Mouse (Mus musculus): ENCODE data around the gene Cela3a. TPM values are rescaled to one million over a fixed set of nuclear protein-coding genes. Genes with fewer than 3 reads are reported as not detected.
"Not testable (repeated sequence)": the region's sequence is repeated elsewhere in the genome, so short reads cannot be mapped to it uniquely, and the experiment has no call there.

Cela3a gene
- total and polyA plus RNA-seq, 2 experiments from 2014 or later, result not detected

DNA sequence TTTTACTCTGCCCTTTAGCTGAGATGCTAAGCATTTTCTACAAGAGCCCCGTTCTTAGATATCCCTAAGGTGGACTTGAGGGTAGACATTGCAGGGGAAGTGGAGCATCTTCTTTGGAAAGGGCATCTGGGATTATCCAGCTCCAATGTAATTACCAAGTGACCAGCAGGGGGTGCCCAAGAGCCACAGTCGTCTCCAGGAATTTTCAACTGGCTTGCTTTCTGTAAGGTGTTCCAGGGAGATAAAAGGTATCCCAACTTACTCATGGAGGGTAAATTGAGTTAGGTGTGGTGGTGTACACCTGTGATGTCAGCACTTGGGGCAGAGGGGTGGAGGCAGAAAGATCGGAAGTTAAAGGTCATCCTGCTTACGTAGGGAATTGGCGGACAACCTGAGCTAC lies 34.0 kb upstream of the Cela3a start:
- H3K9me3 ChIP-seq (ENCODE audit: low read length), result no peaks in the 10 kb centered on the region
- H3K36me3 ChIP-seq (ENCODE audit: insufficient read depth), result no peaks in the 10 kb centered on the region
- WGBS, result 30% methylated on average over 5 of the region's 5 CpGs
- H3K4me3 ChIP-seq (ENCODE audit: low read depth, low read length), result no peak overlapping the region
- TF ChIP-seq CTCF (IDR thresholded peaks at IDR 0.05; ENCODE audit: low read depth), result peak; percentile 92
- no peaks in the 10 kb centered on the region; the same call in 1 of the 2 replicates for H3K4me1 ChIP-seq (ENCODE audit: insufficient read depth)
- H3K27ac ChIP-seq (ENCODE audit: low read depth, low read length), result no peak overlapping the region
- no peak overlapping the region for H3K9ac ChIP-seq
- ATAC-seq (no peak), DNase-seq (peak; percentile 82)
- H3K27me3 ChIP-seq (ENCODE audit: insufficient read depth, low read length), result no peaks in the 10 kb centered on the region
- peak overlapping the region; percentile 16; the same call in 1 of the 2 replicates for H3K4me2 ChIP-seq (ENCODE audit: low read depth)

DNA sequence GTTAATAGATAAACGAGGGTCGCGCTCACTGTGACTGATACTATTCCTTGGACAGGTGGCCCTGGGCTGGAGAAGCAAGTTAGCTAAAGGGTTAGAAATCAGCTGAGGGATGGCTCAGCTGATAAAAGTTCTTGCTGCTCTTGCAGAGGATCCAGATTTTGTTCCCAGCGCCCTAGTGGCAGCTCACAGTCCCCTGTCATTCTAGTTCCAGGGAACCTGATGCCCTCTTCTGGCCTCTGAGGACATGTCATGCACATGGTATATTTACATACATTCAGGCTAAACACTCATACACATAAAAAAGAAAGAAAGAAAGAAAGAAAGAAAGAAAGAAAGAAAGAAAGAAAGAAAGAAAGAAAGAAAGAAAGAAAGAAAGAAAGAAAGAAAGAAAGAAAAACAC lies 31.7 kb upstream of the Cela3a start:
- H3K27ac ChIP-seq (ENCODE audit: low read depth, low read length), result no peak overlapping the region
- WGBS, result 84% methylated on average over 4 of the region's 4 CpGs
- no peaks in the 10 kb centered on the region for H3K36me3 ChIP-seq (ENCODE audit: insufficient read depth)
- H3K27me3 ChIP-seq (ENCODE audit: insufficient read depth, low read length), result no peaks in the 10 kb centered on the region
- no peaks in the 10 kb centered on the region for H3K4me1 ChIP-seq (ENCODE audit: insufficient read depth)
- H3K9ac ChIP-seq, result no peak overlapping the region
- DNase-seq (no peak), ATAC-seq (no peak)
- no peaks in the 10 kb centered on the region for H3K9me3 ChIP-seq (ENCODE audit: low read length)
- no peak for TF ChIP-seq CTCF (IDR thresholded peaks at IDR 0.05; ENCODE audit: low read depth)
- no peak overlapping the region for H3K4me2 ChIP-seq (ENCODE audit: low read depth)
- H3K4me3 ChIP-seq (ENCODE audit: low read depth, low read length), result no peak overlapping the region

DNA sequence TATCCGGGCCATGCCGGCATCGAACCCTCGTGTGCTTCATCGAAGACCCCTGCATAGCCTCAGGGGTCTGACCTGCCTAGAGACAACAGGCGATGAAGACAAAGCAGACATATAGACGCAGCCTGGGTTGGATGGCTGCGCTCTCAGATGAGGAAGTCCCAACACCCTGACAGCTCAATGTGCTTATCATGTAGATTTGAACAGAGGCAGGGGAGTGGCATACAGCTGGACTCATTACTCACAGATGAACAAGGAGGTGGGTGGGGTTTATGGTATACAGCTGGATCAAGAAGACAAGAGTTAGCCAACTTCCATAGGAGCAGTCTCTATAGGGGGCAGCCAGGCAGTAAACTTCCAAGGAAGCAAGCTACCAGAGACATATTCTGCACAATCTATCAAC lies 29.3 kb upstream of the Cela3a start:
- no peak for ATAC-seq
- Histone ChIP-seq H3K4me3 (ENCODE audit: low read depth, low read length) (no peak overlapping the region), H3K4me1 (ENCODE audit: insufficient read depth) (no peaks in the 10 kb centered on the region), H3K9me3 (ENCODE audit: low read length) (no peaks in the 10 kb centered on the region), H3K9ac (no peak overlapping the region), H3K4me2 (ENCODE audit: low read depth) (no peak overlapping the region), H3K27me3 (ENCODE audit: insufficient read depth, low read length) (no peaks in the 10 kb centered on the region), H3K27ac (ENCODE audit: low read depth, low read length) (no peak overlapping the region), H3K36me3 (ENCODE audit: insufficient read depth) (no peaks in the 10 kb centered on the region)
- no peak for TF ChIP-seq CTCF (IDR thresholded peaks at IDR 0.05; ENCODE audit: low read depth)
- DNase-seq, result no peak
- WGBS, result 93% methylated on average over 8 of the region's 8 CpGs

DNA sequence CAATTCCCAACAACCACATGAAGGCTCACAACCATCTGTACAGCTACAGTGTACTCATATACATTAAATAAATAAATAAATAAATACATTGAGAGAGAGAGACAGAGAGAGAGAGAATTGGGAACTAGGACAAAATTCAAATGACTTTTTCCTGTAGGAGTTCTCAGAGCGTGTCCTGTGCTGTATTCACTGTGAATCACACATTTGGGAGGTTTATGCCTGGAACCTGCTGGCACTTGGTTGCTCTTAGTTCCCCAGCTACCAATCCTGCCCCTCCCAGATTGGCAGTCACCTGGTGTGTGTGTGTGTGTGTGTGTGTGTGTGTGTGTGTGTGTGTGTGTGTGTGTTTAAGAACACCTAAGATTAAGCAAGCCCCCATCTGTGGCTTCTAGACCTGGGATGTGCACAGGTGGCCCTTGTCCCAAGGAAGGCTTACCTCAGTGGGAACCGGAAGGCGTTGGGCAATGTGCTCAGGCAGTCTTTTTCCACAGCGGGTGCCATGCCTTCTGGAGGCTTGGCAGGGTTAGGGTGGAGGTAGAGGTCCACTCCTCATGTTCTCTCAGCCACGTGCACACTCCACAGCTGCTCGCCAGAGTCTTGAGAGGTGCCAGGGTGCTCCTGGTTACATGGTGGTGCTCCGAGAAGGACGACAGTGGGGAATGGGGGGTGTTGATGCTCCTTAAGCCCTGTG lies 27.5 kb upstream of the Cela3a start:
- Histone ChIP-seq H3K27ac (ENCODE audit: low read depth, low read length) (no peak overlapping the region), H3K4me2 (ENCODE audit: low read depth) (no peak overlapping the region), H3K4me3 (ENCODE audit: low read depth, low read length) (no peak overlapping the region), H3K36me3 (ENCODE audit: insufficient read depth) (no peaks in the 10 kb centered on the region), H3K9me3 (ENCODE audit: low read length) (no peaks in the 10 kb centered on the region), H3K27me3 (ENCODE audit: insufficient read depth, low read length) (no peaks in the 10 kb centered on the region), H3K4me1 (ENCODE audit: insufficient read depth) (no peaks in the 10 kb centered on the region), H3K9ac (no peak overlapping the region)
- DNase-seq, result no peak
- no peak for ATAC-seq
- no peak for TF ChIP-seq CTCF (IDR thresholded peaks at IDR 0.05; ENCODE audit: low read depth)
- 88% methylated on average over 8 of the region's 8 CpGs for WGBS

DNA sequence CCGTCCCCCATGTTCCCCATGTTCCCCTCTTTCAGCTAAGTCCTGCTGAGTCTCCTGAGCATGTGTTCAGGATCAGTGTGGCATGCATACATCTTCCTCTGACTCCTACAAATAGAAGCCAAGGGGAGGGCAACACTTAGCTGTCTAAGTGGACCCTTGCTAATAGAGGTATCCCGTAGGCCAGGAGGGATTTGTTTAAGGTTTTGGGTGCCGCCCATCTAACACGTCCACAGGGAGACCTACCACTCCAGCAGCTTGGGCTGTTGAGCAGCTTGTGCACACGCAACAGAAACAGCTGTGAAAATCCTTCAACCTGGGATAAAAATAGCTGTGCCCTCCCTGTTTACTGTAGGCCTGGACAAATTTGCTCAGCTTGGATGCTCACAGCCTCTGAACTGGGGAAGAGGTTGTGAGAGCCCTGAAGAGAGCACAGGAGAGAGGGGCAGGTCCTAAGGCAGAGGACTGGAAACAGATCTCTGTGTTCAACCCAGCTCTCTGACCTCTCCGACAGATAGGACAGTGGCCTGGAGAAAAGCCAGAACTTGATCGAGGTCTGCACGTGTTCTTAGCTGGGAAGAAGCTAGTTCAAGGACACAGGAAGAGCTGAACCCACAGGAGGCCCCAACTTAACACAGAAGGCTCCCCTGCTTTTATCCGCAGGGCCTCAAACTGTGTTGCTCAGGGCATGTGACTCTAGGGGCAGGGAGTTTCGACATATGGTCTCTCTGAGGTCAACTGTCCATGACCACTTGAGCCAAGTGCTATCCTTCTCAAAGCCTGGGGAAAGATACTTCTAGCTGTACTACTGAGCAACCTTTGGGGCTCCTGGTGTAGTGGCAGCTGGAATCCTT lies 23.3 kb upstream of the Cela3a start:
- 83% methylated on average over 10 of the region's 10 CpGs for WGBS

DNA sequence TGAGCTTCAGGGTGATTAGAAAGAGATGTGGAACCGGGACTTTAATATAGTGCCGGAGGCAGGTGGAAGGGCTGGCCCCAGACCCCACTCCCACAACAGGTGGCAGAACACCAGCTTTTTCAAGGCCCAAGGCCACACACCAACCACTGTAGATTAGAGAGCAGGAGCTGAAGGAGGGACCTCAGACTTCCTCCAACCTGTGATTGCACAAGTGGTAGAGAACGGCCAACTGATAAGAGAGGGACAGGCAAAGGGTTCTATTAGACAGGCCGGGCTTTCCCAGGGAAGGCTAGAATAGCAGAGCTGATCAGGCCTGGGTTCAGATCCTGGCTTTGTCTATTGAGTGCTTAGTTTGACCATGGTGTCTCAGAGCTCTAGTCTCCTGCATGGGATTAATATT lies 20.9 kb upstream of the Cela3a start, which contains the start of gene Cela3b:
Cela3b (minus strand) TSS at position 39 of the 400 bp plus-strand sequence.
- H3K36me3 ChIP-seq (ENCODE audit: insufficient read depth), result no peaks in the 10 kb centered on the region
- H3K4me3 ChIP-seq (ENCODE audit: low read depth, low read length), result no peak within 1 kb of the TSS
- DNase-seq, result no peak
- no peaks in the 10 kb centered on the region for H3K9me3 ChIP-seq (ENCODE audit: low read length)
- ATAC-seq, result no peak
- no peaks in the 10 kb centered on the region for H3K27me3 ChIP-seq (ENCODE audit: insufficient read depth, low read length)
- TF ChIP-seq CTCF (IDR thresholded peaks at IDR 0.05; ENCODE audit: low read depth), result no peak
- H3K4me1 ChIP-seq (ENCODE audit: insufficient read depth), result no peaks in the 10 kb centered on the region
- no peak within 1 kb of the TSS for H3K9ac ChIP-seq
- no peak within 1 kb of the TSS for H3K27ac ChIP-seq (ENCODE audit: low read depth, low read length)
- no peak within 1 kb of the TSS for H3K4me2 ChIP-seq (ENCODE audit: low read depth)
- 94% methylated on average over 4 of the region's 4 CpGs for WGBS

More for the DNA sequence above, 23.3 kb upstream of the Cela3a start:
- H3K4me3 ChIP-seq (ENCODE audit: low read depth, low read length); H3K4me2 ChIP-seq (ENCODE audit: low read depth); ATAC-seq; DNase-seq; H3K9me3 ChIP-seq (ENCODE audit: low read length); H3K4me1 ChIP-seq (ENCODE audit: insufficient read depth); H3K27ac ChIP-seq (ENCODE audit: low read depth, low read length); H3K27me3 ChIP-seq (ENCODE audit: insufficient read depth, low read length); H3K36me3 ChIP-seq (ENCODE audit: insufficient read depth); H3K9ac ChIP-seq: not testable (repeated sequence)
